Mouse (Mus musculus): ENCODE data around the gene Gprin3.

- TF ChIP-seq CTCF (IDR thresholded peaks at IDR 0.05; ENCODE audit: control insufficient read depth, insufficient read depth, low read length), result no peak
- no peak for TF ChIP-seq POLR2A (IDR thresholded peaks at IDR 0.05; ENCODE audit: borderline replicate concordance, control insufficient read depth, low read depth, low read length)
Observed at GRCm38 (mm10) chr6:59315090-59315489, 111.0 kb downstream of the Gprin3 start.

Data from bone marrow, adult 2 months (tissue).